Mouse (Mus musculus) brain, adult 2 months (tissue): ENCODE measurements around the gene Polr3h.

ENCODE experiments used
- DNase-seq: peaks from one replicate; pipeline ENCODE4 v3.0.0; 2011; ENCODE audit warnings: low read depth, low spot score

Polr3h gene

GRCm38 (mm10) chr15:81949476-81950131 is 23.6 kb upstream of the Polr3h start:
- no peak for DNase-seq

- DNase-seq = no peak
Observed at GRCm38 (mm10) chr15:81949076-81949475, 23.0 kb upstream of the Polr3h start.

GRCm38 (mm10) chr15:81943176-81943749 is 17.2 kb upstream of the Polr3h start:
- DNase-seq = no peak

GRCm38 (mm10) chr15:81941010-81941409 is 15.0 kb upstream of the Polr3h start:
- no peak for DNase-seq

GRCm38 (mm10) chr15:81940219-81940618 is 14.2 kb upstream of the Polr3h start:
- peak; percentile 71 for DNase-seq

- no peak for DNase-seq
Observed at GRCm38 (mm10) chr15:81939774-81940173, 13.7 kb upstream of the Polr3h start.

- DNase-seq = peak; percentile 90
Observed at GRCm38 (mm10) chr15:81939157-81939715, 13.2 kb upstream of the Polr3h start.

GRCm38 (mm10) chr15:81938246-81938645 is 12.2 kb upstream of the Polr3h start:
- peak; percentile 90 for DNase-seq

GRCm38 (mm10) chr15:81937098-81937972 is 11.3 kb upstream of the Polr3h start:
- DNase-seq = peak; percentile 88

- DNase-seq = peak; percentile 94
Observed at GRCm38 (mm10) chr15:81936679-81937078, 10.6 kb upstream of the Polr3h start, which contains the start of gene Csdc2. Csdc2 (plus strand) TSS chr15:81936759.

GRCm38 (mm10) chr15:81935869-81936637 is 10.0 kb upstream of the Polr3h start:
- no peak for DNase-seq

- DNase-seq = no peak
Observed at GRCm38 (mm10) chr15:81933986-81934385, 7.9 kb upstream of the Polr3h start.

- peak; percentile 89 for DNase-seq
Observed at GRCm38 (mm10) chr15:81932951-81933470, 7.0 kb upstream of the Polr3h start.

- DNase-seq = peak; percentile 48
Observed at GRCm38 (mm10) chr15:81928277-81928676, 2.2 kb upstream of the Polr3h start.

GRCm38 (mm10) chr15:81927741-81928140 is 1.7 kb upstream of the Polr3h start:
- DNase-seq = no peak

- DNase-seq = no peak
Observed at GRCm38 (mm10) chr15:81926446-81926822, 394 bp upstream of the Polr3h start.

- no peak for DNase-seq
Observed at GRCm38 (mm10) chr15:81924933-81925332, 1.1 kb downstream of the Polr3h start.

- DNase-seq = no peak
Observed at GRCm38 (mm10) chr15:81921255-81921654, 4.8 kb downstream of the Polr3h start.

GRCm38 (mm10) chr15:81920546-81921217 is 5.4 kb downstream of the Polr3h start:
- DNase-seq = peak; percentile 82

GRCm38 (mm10) chr15:81919062-81919461 is 7.0 kb downstream of the Polr3h start:
- DNase-seq = peak; percentile 61
